Mouse (Mus musculus) cerebellum, adult (tissue): ENCODE measurements around the gene Mul1.
"Not testable (repeated sequence)": the region's sequence is repeated elsewhere in the genome, so short reads cannot be mapped to it uniquely, and the experiment has no call there.

Experiments used
- ATAC-seq: cut with Nextera tagmentation; 2 replicates; pipeline ENCODE4 v1.9.2; 2017; ENCODE audit warnings: mild to moderate bottlenecking, moderate library complexity, mixed read lengths; ENCODE audit not compliant: insufficient number of reproducible peaks, low FRiP score, low TSS enrichment

Mul1 gene

DNA sequence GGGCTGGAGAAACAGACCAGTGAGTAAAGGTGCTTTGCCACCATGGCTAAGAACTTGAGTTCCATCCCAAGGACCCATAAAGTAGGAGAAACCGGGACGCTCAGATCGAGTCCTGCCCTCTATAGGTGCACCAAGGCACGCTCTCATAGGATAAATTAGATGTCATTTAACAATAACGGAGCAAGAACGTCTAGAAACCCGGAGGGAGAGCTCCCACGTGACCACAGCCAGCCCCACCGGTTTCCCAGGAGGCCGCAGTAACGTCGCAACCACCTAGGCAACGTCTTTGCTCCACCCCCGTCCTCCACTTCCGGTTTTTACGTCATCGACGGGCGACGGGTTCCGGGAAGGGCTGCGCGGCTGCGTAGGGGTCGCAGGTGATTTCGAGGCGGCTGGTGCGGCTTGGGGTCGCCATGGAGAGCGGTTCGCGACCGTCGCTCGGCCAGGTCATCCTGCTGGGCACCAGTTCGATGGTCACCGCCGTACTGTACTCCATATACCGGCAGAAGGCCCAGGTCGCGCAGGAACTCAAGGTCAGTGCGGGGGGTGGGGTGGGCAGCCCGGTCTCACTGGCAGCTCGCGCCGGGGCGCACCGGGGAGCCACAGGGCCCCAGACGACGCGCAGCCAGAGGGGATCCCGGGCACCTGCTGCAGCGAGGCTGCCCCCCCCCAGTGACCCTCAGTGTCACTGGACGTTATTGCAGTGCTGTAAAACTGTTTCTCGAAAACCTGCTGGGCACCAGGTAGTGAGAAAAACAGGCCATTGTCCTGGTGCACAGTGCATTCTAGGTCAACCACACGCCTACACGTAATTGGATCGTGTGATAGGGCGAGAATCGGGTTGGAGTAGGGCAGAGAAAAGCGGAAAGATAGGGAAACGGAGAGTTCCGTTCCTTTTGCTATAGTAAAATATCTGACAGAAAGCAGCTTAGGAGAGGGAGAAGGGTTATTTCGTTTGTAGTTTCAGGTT, at the start of gene Mul1:
Gene Mul1, plus strand, starts transcription at position 325 of the 970 bp plus-strand sequence.
- peak; percentile 89 for ATAC-seq

DNA sequence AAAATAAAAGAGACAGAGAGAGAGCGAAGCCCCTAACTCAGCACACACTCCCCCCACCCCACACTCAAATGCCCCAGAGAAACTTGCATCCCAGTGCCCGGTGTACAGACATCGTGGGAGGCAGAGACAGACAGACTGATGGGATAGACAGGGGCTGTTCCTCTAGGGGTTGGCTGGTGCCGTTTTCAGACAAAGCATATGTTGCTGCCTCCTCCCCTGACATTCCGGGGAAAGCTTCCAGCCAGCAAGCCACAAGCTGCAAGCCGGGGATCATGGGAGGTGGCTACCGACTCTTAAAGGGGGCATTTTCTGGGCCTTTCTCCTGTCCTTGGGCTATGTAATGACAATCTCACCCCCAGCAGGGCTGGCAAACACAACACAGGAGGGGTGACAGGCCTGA, 40.8 kb upstream of the Mul1 start:
- ATAC-seq: no peak

DNA sequence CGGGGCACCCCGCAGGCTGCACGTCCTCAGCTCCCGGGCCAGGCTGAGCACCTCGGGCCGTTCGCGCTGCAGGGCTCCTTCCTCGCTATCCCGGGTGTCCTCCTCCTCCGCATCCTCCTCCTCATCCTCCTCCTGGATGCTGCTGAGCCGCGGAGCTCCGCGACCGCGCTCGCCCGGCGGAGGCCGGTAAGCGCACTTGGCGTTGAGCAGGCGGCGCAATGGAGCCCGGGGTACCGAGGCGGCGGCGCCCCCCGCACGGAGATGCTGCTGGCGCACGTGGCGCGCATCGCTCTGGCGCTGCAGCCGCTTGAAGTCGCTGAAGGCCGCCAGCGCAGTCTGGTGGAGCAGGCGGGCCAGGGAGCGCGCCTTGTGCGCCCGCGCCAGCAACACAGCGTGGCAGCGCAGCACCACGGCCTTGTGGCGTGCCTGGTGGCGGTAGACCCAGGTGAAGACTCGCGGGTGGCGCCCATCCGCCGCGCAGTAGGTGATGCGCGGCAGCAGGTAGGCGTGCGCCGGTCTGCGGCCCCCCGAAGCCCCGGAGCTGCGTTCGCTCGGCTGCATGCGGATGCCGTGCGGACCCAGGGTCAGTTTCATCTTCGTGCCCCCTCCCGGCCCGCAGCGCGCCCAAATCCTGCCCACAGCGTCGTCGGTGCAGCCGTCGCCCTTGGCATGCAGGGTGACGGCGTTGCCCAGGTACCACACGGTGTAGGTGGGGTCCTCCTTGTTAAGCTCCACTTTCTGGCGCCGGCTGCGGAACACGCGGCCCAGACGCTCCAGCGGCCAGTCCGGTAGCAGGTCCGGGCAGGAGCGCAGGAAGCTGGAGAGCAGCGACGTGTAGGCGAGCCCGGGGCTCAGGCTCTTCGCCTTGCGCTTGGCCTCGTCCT, 39.1 kb upstream of the Mul1 start:
- ATAC-seq: no peak; the same call in 1 of the 2 replicates

DNA sequence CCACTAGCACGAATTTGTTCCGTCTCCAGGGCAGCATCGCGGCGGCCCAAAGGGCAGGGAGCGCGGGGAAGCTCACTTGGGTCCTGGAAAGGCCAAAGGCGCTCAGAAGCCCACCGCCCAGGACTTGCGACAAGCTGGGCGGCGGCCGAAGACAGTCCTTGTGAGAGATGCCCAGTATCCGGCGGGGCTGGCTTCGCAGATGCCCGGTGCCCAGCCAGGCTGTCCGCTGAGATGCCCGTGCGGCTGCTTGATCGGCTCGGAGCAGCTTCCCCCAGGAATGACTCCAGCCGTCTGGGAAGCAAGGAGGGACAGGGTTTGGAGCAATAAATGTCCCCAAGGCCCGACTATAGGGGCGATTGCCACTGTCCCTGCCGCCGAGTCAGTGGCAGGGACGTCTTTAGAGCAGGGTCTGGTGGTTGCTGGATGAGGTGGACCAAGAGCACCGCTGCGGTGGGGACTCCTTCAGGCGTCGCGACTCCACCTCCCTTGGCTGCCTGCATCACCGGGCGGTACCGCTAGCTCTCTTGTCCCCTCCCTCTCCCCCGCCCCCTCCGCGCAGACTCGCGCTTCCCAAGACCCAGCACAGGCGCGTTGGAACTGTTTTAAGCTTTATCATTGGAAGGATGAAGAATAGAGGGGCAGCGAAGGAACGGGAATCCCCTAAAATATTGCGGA, 38.4 kb upstream of the Mul1 start, which contains the start of gene Fam43b:
Gene Fam43b, minus strand, starts transcription at position 558 of the 675 bp plus-strand sequence.
- peak; percentile 31; the same call in 1 of the 2 replicates for ATAC-seq

DNA sequence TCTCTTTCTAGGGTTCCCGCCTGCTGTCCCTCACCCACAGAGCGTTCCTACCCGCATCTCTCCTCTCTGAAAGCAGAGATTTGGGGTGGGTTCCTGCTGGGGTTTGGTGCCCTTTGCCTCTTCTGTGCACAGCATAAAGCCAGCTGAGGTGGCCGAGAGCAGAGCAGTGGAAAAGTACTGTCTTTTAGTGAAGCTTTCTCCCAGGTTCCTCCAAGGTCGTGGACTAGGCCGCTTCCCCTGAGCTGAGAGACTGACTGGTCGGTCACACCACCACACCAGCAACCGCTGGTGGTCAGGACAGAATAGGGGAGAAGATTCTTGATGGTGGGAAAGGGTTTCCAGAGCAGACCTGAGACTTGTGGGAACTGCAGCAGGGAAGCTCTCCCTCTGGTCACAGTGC, 37.8 kb upstream of the Mul1 start:
- no peak for ATAC-seq

DNA sequence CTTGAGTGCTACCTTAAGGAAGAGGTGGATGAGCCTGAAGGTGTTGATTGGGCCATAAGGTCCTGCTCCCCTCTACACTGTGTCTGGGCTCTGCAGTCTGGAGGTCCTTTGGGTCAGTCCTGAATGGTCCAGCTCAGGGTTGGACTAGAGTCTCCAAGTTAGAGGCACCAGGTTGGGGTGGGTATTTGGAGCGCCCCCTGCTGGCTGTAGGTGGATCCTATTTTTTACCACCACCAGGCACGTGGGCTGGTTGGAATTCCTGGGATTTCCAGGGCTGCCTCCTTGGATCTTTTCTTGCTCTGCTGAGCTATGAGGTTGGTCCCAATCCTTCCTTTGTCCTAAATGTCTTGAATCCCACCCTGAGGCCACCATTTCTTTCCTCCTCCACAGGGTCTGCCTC, 29.7 kb upstream of the Mul1 start:
- ATAC-seq: no peak

DNA sequence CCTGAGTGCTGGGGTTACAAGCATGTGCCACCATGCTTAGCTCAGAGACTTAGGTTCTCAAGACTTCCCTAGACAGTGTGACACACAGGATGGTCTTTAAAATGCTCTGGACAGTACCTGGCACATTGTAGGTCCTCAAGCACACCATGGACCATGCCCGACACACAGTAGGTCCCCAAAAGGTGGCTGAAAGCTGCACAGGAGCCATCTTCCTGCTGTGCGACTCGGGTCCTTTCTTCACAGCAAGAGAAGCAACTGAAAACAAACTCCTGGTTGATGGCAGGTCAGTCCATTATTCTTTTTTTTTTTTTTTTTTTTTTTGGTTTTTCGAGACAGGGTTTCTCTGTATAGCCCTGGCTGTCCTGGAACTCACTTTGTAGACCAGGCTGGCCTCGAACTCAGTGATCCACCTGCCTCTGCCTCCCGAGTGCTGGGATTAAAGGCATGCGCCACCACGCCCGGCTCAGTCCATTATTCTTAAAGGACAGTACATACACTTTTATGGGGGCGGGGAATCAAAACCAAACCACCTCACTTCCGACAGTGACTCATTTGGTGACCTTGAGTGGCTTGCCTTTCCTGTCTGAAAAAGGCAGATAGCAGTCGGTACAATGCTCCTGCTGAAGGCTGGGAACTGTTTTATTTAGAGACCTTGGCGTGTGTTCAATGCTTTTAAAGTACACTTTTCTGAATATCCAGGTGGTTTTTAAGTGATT, 26.8 kb upstream of the Mul1 start:
- ATAC-seq: no peak

DNA sequence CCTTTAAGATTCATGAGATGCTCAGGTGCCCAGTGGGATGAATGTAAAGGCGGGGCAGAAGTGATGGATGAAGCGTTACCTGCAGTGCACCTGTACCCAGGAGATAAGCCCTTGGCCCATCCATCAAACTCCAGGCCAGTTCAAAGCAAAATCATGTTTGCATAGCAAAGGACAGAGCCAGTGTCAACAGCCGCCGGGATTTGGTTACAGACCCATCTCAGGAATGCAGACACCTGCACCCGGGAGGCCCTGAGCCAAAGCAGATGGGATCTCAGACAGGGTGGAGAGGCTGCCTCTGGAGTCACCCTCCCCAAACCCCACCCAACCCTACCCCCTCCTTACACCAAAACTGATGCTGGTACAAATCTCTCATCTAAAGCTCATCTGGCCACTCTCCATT, 23.5 kb upstream of the Mul1 start:
- ATAC-seq: no peak

DNA sequence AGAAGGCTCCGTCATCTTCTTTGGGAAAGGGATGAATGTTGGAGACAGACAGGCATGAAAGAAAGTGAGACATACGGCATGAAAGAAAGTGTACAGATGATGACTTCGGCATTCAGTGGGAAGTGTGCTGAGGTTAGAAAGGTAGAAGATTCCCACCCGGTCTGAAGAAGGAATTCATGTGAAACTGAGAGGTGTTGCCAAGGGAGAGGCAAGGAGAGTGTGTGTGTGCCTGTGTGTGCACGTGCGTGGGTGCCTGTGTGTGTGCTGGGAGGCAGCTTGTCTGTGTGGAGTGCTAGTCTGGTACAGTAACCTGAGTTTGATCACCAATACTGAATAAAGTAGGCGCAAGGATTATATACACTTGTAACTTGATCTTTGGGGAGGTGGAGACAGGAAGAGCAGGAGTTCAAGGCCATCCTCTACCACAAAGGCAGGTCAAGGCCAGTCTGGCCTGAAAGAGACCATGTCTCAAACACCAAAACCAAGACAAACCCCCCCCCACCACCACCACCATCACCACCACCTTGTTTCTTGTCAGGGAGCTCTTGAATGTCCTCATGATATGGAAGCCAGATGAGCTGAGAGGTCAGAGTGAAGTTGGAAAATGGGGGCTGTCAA, 22.9 kb upstream of the Mul1 start:
- ATAC-seq: no peak

DNA sequence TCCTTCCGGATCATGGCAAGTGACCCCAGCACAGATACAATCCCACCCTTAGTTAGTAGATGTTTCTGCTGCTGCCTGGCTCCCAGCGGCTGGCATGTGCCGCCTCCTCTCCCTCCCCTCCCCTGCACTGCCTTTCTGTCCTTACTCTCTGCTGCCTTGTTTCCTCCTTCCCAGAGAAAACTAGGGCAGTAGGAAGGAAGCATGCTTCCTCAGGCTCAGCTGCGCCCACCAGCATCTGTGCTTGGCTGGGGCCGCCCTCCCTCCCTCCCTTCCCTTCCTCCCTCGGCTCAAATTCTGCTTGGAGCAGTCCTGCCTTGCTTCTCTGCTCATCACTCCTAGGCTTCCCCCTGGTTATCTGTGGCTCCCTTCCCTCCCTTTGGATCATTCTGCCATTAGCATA, 19.7 kb upstream of the Mul1 start:
- no peak for ATAC-seq

DNA sequence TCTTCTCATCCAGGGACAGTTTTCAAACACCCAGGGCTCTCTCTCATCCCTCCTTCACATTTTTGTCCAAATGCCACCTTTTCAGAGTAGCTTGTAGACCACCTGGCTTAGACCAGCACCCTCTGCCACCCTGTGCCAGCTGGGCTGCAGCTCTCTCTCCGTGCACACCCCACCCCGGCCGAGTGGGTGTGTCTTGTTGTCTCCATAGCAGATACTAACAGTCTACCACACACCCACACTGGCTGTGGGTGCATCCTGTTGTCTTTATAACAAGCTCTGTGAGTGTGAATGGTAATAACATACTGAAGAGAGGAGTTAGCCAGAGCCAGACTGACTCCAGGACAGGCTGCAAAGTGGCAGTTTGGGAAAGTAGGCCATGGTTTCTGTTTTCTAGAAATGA, 18.5 kb upstream of the Mul1 start:
- no peak for ATAC-seq

DNA sequence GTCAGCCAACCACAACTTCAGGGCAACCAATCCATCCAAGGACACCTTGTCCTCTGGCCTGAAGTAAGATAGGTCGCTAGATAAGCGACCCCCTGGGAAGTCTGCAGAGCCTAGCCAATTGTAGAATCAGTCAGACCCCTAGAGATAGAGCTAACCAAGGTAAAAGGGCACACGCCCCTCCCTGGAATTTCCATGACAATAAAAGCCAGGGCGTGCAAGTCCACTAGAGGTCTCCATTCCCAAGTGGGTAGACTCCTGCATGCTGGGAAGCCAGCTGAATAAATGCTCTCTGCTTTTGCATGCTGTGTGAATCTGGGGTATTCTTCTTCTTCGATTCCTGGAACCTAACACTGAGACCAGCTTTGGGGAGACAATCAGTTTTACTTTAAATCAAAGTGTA, 18.1 kb upstream of the Mul1 start:
- ATAC-seq: no peak

DNA sequence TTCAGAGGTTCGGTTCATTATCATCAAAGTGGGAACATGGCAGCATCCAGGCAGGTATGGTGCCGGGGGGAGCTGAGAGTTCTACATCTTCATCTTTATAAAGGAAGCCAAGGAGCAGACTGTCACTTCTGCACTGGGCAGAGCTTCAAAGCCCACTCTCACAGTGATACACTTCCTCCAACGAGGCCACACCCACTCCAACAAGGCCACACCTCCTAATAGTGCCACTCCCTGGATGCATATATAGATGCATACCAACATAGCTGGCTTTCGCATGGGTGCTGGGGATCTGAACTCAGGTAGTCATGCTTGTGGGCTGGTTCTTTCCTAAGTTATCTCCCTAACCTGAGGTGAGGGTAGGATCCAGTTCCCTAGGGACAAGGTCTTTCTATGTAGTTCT, 16.6 kb upstream of the Mul1 start:
- no peak for ATAC-seq

DNA sequence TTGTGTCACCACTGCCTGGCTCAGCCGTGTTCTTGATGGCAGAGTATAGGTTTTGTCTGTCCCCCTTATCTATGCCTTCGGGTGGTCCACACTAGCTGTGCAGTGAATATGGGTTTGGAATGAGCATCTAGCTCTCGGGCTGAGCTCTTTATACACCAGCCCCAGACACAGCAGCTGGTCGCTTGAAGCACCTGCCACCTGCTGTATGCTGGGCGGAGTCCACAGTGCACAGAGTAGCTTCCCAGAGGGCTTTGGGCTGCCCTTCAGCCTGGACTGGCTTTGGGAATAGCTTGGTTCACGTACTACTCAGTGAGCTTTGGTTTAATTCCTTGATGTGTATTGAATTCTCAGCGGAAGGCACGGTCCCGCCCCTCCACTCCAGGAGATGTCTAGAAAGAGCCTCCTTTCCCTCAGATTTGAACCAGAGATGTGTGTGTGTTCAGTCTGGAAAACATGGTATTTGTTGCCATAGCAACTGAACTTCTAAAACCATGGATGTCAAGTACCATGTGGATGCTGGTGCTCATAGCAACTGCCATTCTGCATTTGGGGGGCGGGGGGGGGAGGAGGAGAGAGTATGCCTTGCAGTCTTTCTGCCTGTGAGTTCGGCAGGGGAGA, 16.0 kb upstream of the Mul1 start:
- ATAC-seq: no peak

DNA sequence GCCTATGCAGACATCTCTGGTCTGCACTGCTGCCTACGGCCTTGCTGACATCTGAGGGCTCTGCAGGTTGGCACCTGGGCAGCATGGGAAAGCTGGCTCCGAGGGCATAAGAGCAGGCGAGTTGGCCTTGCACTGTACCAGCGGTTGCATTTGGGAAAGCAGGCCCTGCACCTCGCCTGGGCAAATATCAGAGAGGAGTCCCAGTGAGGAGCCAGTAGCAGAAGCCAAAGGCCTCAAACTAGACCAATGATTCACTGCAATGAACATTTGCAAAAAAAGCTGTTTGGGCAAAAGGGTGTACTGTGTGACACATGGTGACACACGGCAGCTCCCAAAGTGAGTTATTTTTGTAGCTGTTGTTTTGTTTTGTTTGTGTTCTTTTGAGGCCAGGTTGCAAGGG, 9.4 kb upstream of the Mul1 start:
- no peak for ATAC-seq

DNA sequence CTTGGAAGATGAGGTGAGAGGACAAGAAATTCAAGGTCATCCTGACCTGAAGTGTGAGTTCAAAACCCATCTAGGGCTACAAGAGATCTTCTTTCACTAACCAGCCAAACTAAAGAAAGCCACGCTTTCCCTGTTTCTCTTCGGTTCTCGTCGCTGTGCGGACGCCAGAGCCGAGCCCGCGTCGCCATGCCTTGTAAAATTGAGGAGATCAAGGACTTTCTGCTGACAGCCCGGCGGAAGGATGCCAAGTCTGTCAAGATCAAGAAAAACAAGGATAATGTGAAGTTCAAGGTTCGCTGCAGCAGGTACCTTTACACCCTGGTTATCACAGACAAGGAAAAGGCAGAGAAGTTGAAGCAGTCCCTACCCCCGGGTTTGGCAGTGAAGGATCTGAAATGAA, 8.9 kb upstream of the Mul1 start:
- not testable (repeated sequence) for ATAC-seq

DNA sequence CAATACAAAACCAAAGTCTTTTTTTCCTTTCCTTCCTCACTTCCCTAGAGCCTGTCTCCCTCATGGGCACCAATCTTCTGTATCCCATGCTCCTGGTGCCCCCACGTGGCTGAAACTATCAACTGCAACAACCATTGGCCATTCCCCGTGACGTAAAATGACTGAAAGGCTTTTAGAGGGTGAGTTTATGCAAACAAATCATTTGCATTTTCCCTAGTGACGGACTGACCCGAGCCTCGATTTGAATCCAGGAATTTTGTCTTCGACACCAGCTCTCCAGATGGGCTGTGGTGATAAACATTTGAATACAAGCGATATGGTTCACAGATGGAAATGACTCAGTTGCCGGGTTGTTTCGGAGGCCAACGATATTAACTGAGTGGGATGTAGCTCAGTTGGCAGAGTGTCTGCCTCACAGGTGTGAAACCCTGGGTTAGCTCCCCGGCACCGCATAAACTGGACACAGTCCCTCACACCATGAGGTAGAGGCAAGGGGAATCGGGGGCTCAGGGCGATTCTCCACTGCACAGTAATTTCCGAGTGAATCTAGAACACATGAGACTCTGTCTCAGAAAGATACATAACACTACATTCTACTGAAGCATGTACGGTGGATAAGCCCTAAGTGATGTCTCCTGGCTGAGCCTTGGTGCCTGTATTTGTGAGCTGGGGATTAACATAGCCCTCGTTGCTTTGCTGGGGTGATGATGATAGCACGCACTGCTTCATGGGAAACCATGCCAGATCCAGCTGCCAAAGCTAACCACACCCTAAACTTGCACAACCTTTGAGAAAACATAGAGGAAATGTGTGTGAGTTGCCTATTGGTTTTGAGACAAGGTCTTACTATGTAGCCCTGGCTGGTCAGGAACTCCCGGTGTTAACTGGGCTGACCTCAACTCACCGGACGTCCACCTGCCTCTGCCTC, 7.4 kb upstream of the Mul1 start:
- peak; percentile 61; the same call in 1 of the 2 replicates for ATAC-seq

DNA sequence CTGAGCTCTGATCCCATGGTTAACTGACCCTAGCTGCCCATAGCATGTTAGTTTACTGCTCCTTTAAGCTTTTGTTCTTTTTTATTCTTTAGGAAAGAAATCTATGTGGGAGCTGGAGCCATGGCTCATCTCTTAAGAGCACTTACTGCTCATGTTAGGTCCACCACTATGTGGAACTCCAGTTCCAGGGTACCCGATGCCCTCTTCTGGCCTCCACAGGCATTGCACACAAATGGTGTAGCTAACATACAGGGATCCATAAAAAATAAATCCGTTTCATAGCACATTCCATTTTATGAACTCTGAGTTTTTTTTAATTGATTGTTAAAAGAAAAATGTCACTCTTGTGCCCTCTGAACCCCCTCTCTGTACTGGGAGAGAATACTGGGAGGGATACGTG, 4.7 kb upstream of the Mul1 start:
- ATAC-seq: no peak
